Mouse (Mus musculus) liver, embryonic 16.5 days (tissue): Measurements from ENCODE around the gene Ctnnd2. TPM values are rescaled to one million over a fixed set of nuclear protein-coding genes. Genes with fewer than 3 reads are reported as not detected.

Source experiments
- ATAC-seq: fragments of 200-750 bp; cut with Nextera tagmentation; 2 replicates; pipeline ENCODE4 v1.8.0; 2017; ENCODE audit warnings: low read depth, mild to moderate bottlenecking, moderate number of reproducible peaks, moderate library complexity
- H3K27ac ChIP-seq: fragments of 300-500 bp; sonication (generic); 2 replicates; pipeline ENCODE4 v1.5.1; 2014; ENCODE audit warnings: mild to moderate bottlenecking, low read length
- H3K27me3 ChIP-seq: fragments of 300-500 bp; sonication (generic); 2 replicates; pipeline ENCODE4 v1.6.1; 2014; ENCODE audit warnings: low read depth, low read length, mixed read lengths; ENCODE audit not compliant: control insufficient read depth, insufficient read depth
- H3K36me3 ChIP-seq: fragments of 300-500 bp; sonication (generic); 2 replicates; pipeline ENCODE4 v1.6.1; 2014; ENCODE audit warnings: mild to moderate bottlenecking; ENCODE audit not compliant: control insufficient read depth, insufficient read depth
- H3K4me1 ChIP-seq: fragments of 300-500 bp; sonication (generic); 2 replicates; pipeline ENCODE4 v1.6.1; 2014; ENCODE audit warnings: low read depth, low read length, mixed read lengths; ENCODE audit not compliant: control insufficient read depth
- H3K4me2 ChIP-seq: fragments of 300-500 bp; sonication (generic); 2 replicates; pipeline ENCODE4 v1.6.1; 2014; ENCODE audit warnings: low read depth, low read length, mixed read lengths
- H3K4me3 ChIP-seq: fragments of 300-500 bp; sonication (generic); 2 replicates; pipeline ENCODE4 v1.5.1; 2014; ENCODE audit warnings: low read depth, mild to moderate bottlenecking, low read length
- H3K9ac ChIP-seq: fragments of 300-500 bp; sonication (generic); 2 replicates; pipeline ENCODE4 v1.6.1; 2014; ENCODE audit warnings: low read depth, low read length
- H3K9me3 ChIP-seq: fragments of 300-500 bp; sonication (generic); replicated peaks from 2 replicates; pipeline ENCODE4 v1.6.1; 2016; ENCODE audit warnings: low read length; ENCODE audit not compliant: control insufficient read depth
- WGBS: fragments of 180-500 bp; shearing (Covaris S2); extraction: QIAGEN DNeasy Blood & Tissue Kit; methylation state at CpG from one replicate; pipeline ENCODE4 v1.1.7; 2014; ENCODE audit not compliant: insufficient replicate concordance; 5-methylcytosine and 5-hydroxymethylcytosine counted together
- polyA plus RNA-seq: library from polyadenylated mRNA; unstranded; fragments of >200 nt; fragmentation: Nextera tagmentation; extraction: Ambion mirVana; gene quantifications from 2 replicates; pipeline ENCODE4 v1.2.1, GENCODE M21; 2015

The Ctnnd2 gene
- polyA plus RNA-seq, 1 experiment from 2014 or later: 0.28 TPM

DNA sequence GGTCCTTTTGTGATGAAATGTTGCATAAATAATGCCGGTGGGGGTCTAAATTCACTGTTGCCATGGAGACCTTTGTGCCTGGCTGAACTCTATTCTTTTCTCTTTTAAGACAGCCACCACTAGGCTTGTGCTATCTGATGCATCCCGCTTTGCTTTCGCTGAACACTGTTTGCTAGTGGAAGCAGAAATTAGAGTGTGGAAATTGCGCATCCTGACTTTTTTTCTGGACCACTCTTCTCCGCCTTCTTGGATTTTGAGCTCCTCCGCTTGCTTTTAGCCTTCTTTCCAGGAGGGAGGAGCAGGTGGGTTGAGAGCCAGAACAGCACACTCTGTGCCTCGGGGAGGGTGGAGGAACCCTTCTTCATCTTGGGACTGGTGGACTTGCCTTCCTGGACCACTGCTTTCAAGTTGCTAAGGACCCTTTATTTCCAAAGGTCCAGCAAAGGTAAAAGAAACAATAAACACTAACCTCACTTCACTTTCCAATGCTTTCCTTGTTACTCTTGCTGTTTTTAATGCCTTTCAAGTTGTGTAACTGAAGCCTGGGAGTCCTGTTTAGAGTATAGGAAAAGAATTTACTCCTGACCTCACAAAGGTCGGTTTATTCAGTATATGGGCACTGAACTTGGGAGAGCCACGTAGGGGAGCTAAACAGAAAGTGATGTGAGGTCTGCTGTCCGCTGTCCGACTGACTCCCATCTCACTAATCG, 285.3 kb downstream of the Ctnnd2 start:
- Histone ChIP-seq H3K36me3 (no peaks in the 10 kb centered on the region), H3K4me1 (no peaks in the 10 kb centered on the region), H3K4me2 (no peak overlapping the region), H3K9me3 (no peaks in the 10 kb centered on the region), H3K4me3 (no peak overlapping the region), H3K27me3 (no peaks in the 10 kb centered on the region), H3K9ac (no peak overlapping the region), H3K27ac (no peak overlapping the region)
- no peak for ATAC-seq
- WGBS: 54% methylated on average over 12 of the region's 12 CpGs

GRCm38 (mm10) chr15:30458671-30459070, 286.3 kb downstream of the Ctnnd2 start:
- no peaks in the 10 kb centered on the region for H3K27me3 ChIP-seq
- H3K4me2 ChIP-seq: no peak overlapping the region
- H3K27ac ChIP-seq: no peak overlapping the region
- 46% methylated on average over 5 of the region's 5 CpGs for WGBS
- no peaks in the 10 kb centered on the region for H3K36me3 ChIP-seq
- no peaks in the 10 kb centered on the region for H3K9me3 ChIP-seq
- no peak overlapping the region for H3K9ac ChIP-seq
- no peak for ATAC-seq
- no peaks in the 10 kb centered on the region for H3K4me1 ChIP-seq
- no peak overlapping the region for H3K4me3 ChIP-seq

- Histone ChIP-seq H3K9ac (no peak overlapping the region), H3K36me3 (no peaks in the 10 kb centered on the region), H3K4me2 (no peak overlapping the region), H3K27ac (no peak overlapping the region), H3K27me3 (no peaks in the 10 kb centered on the region), H3K4me3 (no peak overlapping the region), H3K4me1 (no peaks in the 10 kb centered on the region), H3K9me3 (no peaks in the 10 kb centered on the region)
- 39% methylated on average over 9 of the region's 9 CpGs for WGBS
- no peak for ATAC-seq
Measured at GRCm38 (mm10) chr15:30460341-30461125, 288.1 kb downstream of the Ctnnd2 start.

DNA sequence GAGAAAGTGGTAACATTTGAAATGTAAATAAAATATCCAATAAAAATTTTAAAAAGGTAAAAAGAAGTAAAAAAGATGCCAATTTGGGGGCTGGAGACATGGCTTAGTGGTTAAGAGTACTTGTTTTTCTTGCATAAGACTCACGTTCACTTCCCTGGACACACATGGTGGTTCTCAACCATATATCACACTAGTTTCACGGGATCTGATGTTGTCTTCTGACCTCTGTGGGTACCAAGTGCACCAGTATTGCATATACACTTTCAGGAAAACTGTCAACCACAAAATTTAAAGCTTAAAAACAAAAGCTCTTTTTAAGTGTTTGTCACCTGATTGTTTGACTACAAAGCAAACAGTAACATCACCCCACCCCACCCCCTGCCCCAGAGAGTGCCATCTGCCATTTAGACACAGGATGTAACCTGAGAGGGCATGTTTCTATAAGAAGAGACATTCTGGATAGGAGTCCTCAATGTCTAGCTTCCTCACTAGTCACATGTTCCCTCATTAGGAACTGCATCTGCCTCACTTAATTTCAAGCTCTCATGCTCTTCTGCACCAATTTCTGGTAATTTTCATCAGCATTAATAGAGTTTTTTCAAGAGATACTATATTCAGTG, 290.5 kb downstream of the Ctnnd2 start:
- no peak overlapping the region for H3K27ac ChIP-seq
- no peak overlapping the region for H3K9ac ChIP-seq
- no peaks in the 10 kb centered on the region for H3K36me3 ChIP-seq
- H3K4me1 ChIP-seq: no peaks in the 10 kb centered on the region
- WGBS: 37% methylated on average over 2 of the region's 2 CpGs
- no peaks in the 10 kb centered on the region for H3K9me3 ChIP-seq
- no peak overlapping the region for H3K4me3 ChIP-seq
- ATAC-seq: no peak
- H3K27me3 ChIP-seq: no peaks in the 10 kb centered on the region
- no peak overlapping the region for H3K4me2 ChIP-seq

GRCm38 (mm10) chr15:30463471-30464047, 291.2 kb downstream of the Ctnnd2 start:
- no peak for ATAC-seq
- 69% methylated on average over 5 of the region's 5 CpGs for WGBS
- H3K4me3 ChIP-seq: no peak overlapping the region
- no peaks in the 10 kb centered on the region for H3K4me1 ChIP-seq
- no peak overlapping the region for H3K27ac ChIP-seq
- no peaks in the 10 kb centered on the region for H3K27me3 ChIP-seq
- H3K36me3 ChIP-seq: no peaks in the 10 kb centered on the region
- no peak overlapping the region for H3K4me2 ChIP-seq
- H3K9me3 ChIP-seq: no peaks in the 10 kb centered on the region
- no peak overlapping the region for H3K9ac ChIP-seq

DNA sequence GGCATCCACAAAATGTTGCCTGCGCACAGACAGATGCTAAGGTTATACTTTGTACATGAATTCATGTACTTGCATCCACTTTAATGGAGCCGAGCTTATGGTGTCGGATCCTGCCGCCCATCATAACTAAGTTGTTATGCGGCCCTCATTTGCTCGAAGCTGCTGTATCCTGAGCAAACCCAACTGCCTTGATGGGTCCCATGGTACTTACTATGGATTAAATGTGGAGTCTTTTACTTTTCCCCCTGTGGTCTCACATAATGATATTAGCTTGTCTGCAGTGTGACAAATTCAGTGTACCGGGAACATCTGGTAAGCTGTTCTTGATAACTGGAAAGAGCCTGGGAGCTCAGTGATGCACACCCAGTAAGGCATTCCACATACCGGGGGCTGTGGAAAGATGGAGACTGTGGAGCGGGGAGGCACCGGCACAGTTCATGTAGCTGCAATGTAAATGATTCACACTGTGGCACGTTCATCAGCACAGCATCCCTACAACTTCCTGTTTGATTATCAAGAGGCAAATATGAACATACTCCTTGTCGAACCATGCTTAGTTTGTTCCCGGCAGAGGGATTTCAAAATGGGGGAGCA, 294.7 kb downstream of the Ctnnd2 start:
- no peaks in the 10 kb centered on the region for H3K4me1 ChIP-seq
- H3K27ac ChIP-seq: no peak overlapping the region
- no peak overlapping the region for H3K9ac ChIP-seq
- no peaks in the 10 kb centered on the region for H3K27me3 ChIP-seq
- no peak for ATAC-seq
- no peaks in the 10 kb centered on the region for H3K36me3 ChIP-seq
- no peak overlapping the region for H3K4me2 ChIP-seq
- H3K9me3 ChIP-seq: no peaks in the 10 kb centered on the region
- H3K4me3 ChIP-seq: no peak overlapping the region
- 70% methylated on average over 13 of the region's 13 CpGs for WGBS

DNA sequence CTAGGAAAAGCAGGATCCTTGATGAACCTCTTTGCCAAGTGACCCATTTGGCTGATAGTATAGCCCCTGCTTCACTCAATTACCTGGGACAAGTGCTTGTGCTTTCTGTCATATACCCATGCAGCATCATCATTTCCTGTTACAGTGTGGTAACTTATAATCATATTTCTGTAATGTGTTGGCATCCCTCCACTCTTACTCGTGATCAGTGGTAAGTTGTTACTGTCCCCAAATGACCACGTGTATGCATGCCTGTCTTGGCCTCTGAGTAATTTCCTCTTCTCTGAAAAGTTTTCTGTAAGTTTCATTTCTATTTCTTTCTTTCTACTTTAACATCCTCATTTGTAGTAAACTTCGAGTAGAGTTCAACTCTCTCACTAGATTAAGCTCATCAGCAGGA, 296.4 kb downstream of the Ctnnd2 start:
- no peaks in the 10 kb centered on the region for H3K27me3 ChIP-seq
- H3K9ac ChIP-seq: no peak overlapping the region
- H3K4me1 ChIP-seq: no peaks in the 10 kb centered on the region
- ATAC-seq: no peak
- H3K36me3 ChIP-seq: no peaks in the 10 kb centered on the region
- no peak overlapping the region for H3K4me2 ChIP-seq
- no peak overlapping the region for H3K27ac ChIP-seq
- H3K4me3 ChIP-seq: no peak overlapping the region
- no peaks in the 10 kb centered on the region for H3K9me3 ChIP-seq
- 33% methylated on average over 3 of the region's 3 CpGs for WGBS

- no peaks in the 10 kb centered on the region for H3K4me1 ChIP-seq
- 65% methylated on average over 6 of the region's 6 CpGs for WGBS
- no peaks in the 10 kb centered on the region for H3K36me3 ChIP-seq
- no peaks in the 10 kb centered on the region for H3K27me3 ChIP-seq
- ATAC-seq: no peak
- no peak overlapping the region for H3K9ac ChIP-seq
- no peak overlapping the region for H3K27ac ChIP-seq
- no peaks in the 10 kb centered on the region for H3K9me3 ChIP-seq
- no peak overlapping the region for H3K4me3 ChIP-seq
- no peak overlapping the region for H3K4me2 ChIP-seq
Measured at GRCm38 (mm10) chr15:30471280-30471966, 299.0 kb downstream of the Ctnnd2 start.
